Mouse (Mus musculus): ENCODE measurements around the gene Atg14. TPM values are rescaled to one million over a fixed set of nuclear protein-coding genes. Genes with fewer than 3 reads are reported as not detected.

Gene Atg14
- total and polyA plus RNA-seq, 3 experiments: 3.2 to 9.4 (median 3.6) TPM

- Histone ChIP-seq H3K9me3 (replicated peaks; ENCODE audit: low read length) (no peaks in the 10 kb centered on the region), H3K9ac (ENCODE audit: insufficient read depth, low read depth) (no peak overlapping the region), H3K27ac (ENCODE audit: insufficient read depth, low read depth) (no peak overlapping the region), H3K36me3 (replicated peaks in 1 of 2; ENCODE audit: control insufficient read depth in 1 of 2, insufficient read depth in 1 of 2, low read length in 1 of 2) (peaks cover 0 to 52% of the 10 kb centered on the region in 2 experiments), H3K27me3 (replicated peaks) (no peaks in the 10 kb centered on the region), H3K4me1 (ENCODE audit: control insufficient read depth in 1 of 2, insufficient read depth in 2 of 2) (peaks cover 0 to 28% of the 10 kb centered on the region in 2 experiments; a peak in 2 of 4 replicates), H3K4me3 (replicated peaks in 1 of 3; ENCODE audit: low read depth in 2 of 3, low read length in 2 of 3, poor library complexity in 1 of 3) (no peak overlapping the region), H3K4me2 (ENCODE audit: insufficient read depth, low read depth, poor library complexity, severe bottlenecking) (no peak overlapping the region), H3K79me2 (replicated peaks; ENCODE audit: control insufficient read depth, extremely low read depth, insufficient read depth, poor library complexity, severe bottlenecking) (no peaks in the 10 kb centered on the region)
- no peak for DNase-seq (ENCODE audit: extremely low read depth)
- dilution Hi-C loops (cut with MboI; ENCODE audit: extremely low pct_ligation_motif_present, extremely low pct_unique_long_range_greater_than_20kb, low sequenced_read_pairs) (no loop called here), in situ Hi-C loops (cut with MboI; ENCODE audit: low pct_ligation_motif_present, low pct_unique_long_range_greater_than_20kb, low sequenced_read_pairs) (no loop called here)
- TF ChIP-seq RAD21 (IDR thresholded peaks at IDR 0.05; ENCODE audit: low read depth, low read length) (no peak), JUND (conservative IDR thresholded peaks at IDR 0.05; ENCODE audit: low read depth, low read length) (no peak), MYC (IDR thresholded peaks at IDR 0.05; ENCODE audit: low read depth, low read length) (no peak), ZKSCAN1 (IDR thresholded peaks at IDR 0.05; ENCODE audit: borderline replicate concordance, low read depth, low read length) (no peak), POLR2AphosphoS2 (IDR thresholded peaks at IDR 0.05; ENCODE audit: low read depth, low read length) (no peak), POLR2A (IDR thresholded peaks at IDR 0.05; ENCODE audit: low read depth, low read length) (no peak), CHD1 (IDR thresholded peaks at IDR 0.05; ENCODE audit: low read depth, low read length) (no peak), NRF1 (IDR thresholded peaks at IDR 0.05; ENCODE audit: low read depth, low read length) (no peak), MXI1 (IDR thresholded peaks at IDR 0.05; ENCODE audit: low read depth, low read length) (no peak), RCOR1 (conservative IDR thresholded peaks at IDR 0.05; ENCODE audit: low read depth, low read length) (no peak), CHD2 (IDR thresholded peaks at IDR 0.05; ENCODE audit: low read length) (no peak), MAZ (IDR thresholded peaks at IDR 0.05; ENCODE audit: low read depth, low read length) (no peak), KAT2A (IDR thresholded peaks at IDR 0.05; ENCODE audit: insufficient replicate concordance, low read length) (no peak), ZMIZ1 (IDR thresholded peaks at IDR 0.05; ENCODE audit: low read depth, low read length) (no peak), ETS1 (conservative IDR thresholded peaks at IDR 0.05; ENCODE audit: low read depth, low read length) (no peak), MAX (IDR thresholded peaks at IDR 0.05; ENCODE audit: low read length) (no peak), HCFC1 (IDR thresholded peaks at IDR 0.05; ENCODE audit: low read depth, low read length) (no peak)
Measured at GRCm38 (mm10) chr14:47513606-47514005, 56.8 kb downstream of the Atg14 start.

DNA sequence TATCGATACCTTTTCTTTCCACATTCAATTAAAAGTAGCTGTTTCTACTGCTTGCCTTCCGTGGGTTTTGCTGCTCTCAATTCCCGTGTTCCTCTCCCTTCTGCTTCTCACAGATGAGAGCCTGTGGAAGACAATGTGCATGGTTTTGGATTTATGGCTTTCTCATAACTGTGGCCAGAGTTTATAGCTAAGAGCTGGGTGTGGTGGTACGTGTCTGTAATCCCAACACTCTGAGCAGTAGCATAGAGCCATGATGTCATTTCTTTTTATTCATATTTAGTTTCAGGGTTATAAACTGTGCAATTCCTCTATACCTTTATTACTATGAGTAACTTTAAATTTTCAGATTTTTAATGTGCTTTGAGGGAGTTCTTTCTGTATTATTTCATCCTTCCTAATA lies 60.2 kb downstream of the Atg14 start:
- TF ChIP-seq USF1 (IDR thresholded peaks at IDR 0.05; ENCODE audit: low read depth, low read length) (no peak), NELFE (IDR thresholded peaks at IDR 0.05; ENCODE audit: low read depth, low read length) (no peak), POLR2AphosphoS2 (IDR thresholded peaks at IDR 0.05; ENCODE audit: low read depth, low read length) (no peak), CTCF (conservative IDR thresholded peaks at IDR 0.05 in 1 of 2, IDR thresholded peaks at IDR 0.05 in 1 of 2; ENCODE audit: low read depth in 2 of 2, low read length in 2 of 2) (no peak), EP300 (IDR thresholded peaks at IDR 0.05; ENCODE audit: low read length) (no peak), USF2 (conservative IDR thresholded peaks at IDR 0.05; ENCODE audit: low read depth, low read length) (no peak), SIN3A (IDR thresholded peaks at IDR 0.05; ENCODE audit: low read length) (no peak), NRF1 (IDR thresholded peaks at IDR 0.05; ENCODE audit: low read depth, low read length) (no peak), CHD1 (IDR thresholded peaks at IDR 0.05; ENCODE audit: low read depth, low read length) (no peak), TBP (conservative IDR thresholded peaks at IDR 0.05; ENCODE audit: low read depth, low read length) (no peak), KAT2A (IDR thresholded peaks at IDR 0.05; ENCODE audit: insufficient replicate concordance, low read length) (no peak), ETS1 (conservative IDR thresholded peaks at IDR 0.05; ENCODE audit: low read depth, low read length) (no peak), MEF2A (IDR thresholded peaks at IDR 0.05; ENCODE audit: borderline replicate concordance, low read depth, low read length) (no peak), MAX (IDR thresholded peaks at IDR 0.05; ENCODE audit: low read length) (no peak), POLR2A (IDR thresholded peaks at IDR 0.05; ENCODE audit: low read depth, low read length) (no peak), HCFC1 (IDR thresholded peaks at IDR 0.05; ENCODE audit: low read depth, low read length) (no peak)

More for the DNA sequence above, 60.2 kb downstream of the Atg14 start:
- H3K4me1 ChIP-seq (ENCODE audit: control insufficient read depth in 1 of 2, insufficient read depth in 2 of 2): peaks cover 0 to 26% of the 10 kb centered on the region in 2 experiments; a peak in 2 of 4 replicates
- no peak overlapping the region for H3K9ac ChIP-seq (ENCODE audit: insufficient read depth, low read depth)
- no peak overlapping the region for H3K4me2 ChIP-seq (ENCODE audit: insufficient read depth, low read depth, poor library complexity, severe bottlenecking)
- H3K27ac ChIP-seq (ENCODE audit: insufficient read depth, low read depth): no peak overlapping the region
- DNase-seq (ENCODE audit: extremely low read depth): no peak
- H3K27me3 ChIP-seq (replicated peaks): no peaks in the 10 kb centered on the region
- peaks cover 1 to 52% of the 10 kb centered on the region in 2 experiments for H3K36me3 ChIP-seq (replicated peaks in 1 of 2; ENCODE audit: control insufficient read depth in 1 of 2, insufficient read depth in 1 of 2, low read length in 1 of 2)
- no peak overlapping the region for H3K4me3 ChIP-seq (replicated peaks in 1 of 3; ENCODE audit: low read depth in 2 of 3, low read length in 2 of 3, poor library complexity in 1 of 3)
- no peaks in the 10 kb centered on the region for H3K9me3 ChIP-seq (replicated peaks; ENCODE audit: low read length)
- H3K79me2 ChIP-seq (replicated peaks; ENCODE audit: control insufficient read depth, extremely low read depth, insufficient read depth, poor library complexity, severe bottlenecking): no peaks in the 10 kb centered on the region
- in situ Hi-C loops (cut with MboI; ENCODE audit: low pct_ligation_motif_present, low pct_unique_long_range_greater_than_20kb, low sequenced_read_pairs) (no loop called here), dilution Hi-C loops (cut with MboI; ENCODE audit: extremely low pct_ligation_motif_present, extremely low pct_unique_long_range_greater_than_20kb, low sequenced_read_pairs) (no loop called here)
